Mouse (Mus musculus) erythroblast, embryonic 14.5 days (primary cell): ENCODE data around the gene Cenpp. TPM values are rescaled to one million over a fixed set of nuclear protein-coding genes. Genes with fewer than 3 reads are reported as not detected.

Experiments used
- H3K27me3 ChIP-seq: 2 replicates; pipeline ENCODE4 v1.6.1; 2012; ENCODE audit warnings: inconsistent platforms; ENCODE audit not compliant: control insufficient read depth
- H3K36me3 ChIP-seq: 2 replicates; pipeline ENCODE4 v1.6.1; 2012; ENCODE audit warnings: mild to moderate bottlenecking, inconsistent platforms; ENCODE audit not compliant: control insufficient read depth
- H3K4me1 ChIP-seq: 2 replicates; pipeline ENCODE4 v1.6.1; 2012; ENCODE audit warnings: inconsistent platforms; ENCODE audit not compliant: control insufficient read depth
- H3K4me3 ChIP-seq: replicated peaks from 2 replicates; pipeline ENCODE3; 2012; ENCODE audit warnings: moderate library complexity, mild to moderate bottlenecking, inconsistent platforms
- H3K9me3 ChIP-seq: 2 replicates; pipeline ENCODE4 v1.6.1; 2012; ENCODE audit warnings: low read length, inconsistent platforms, mixed read lengths; ENCODE audit not compliant: control insufficient read depth
- GATA1 ChIP-seq: IDR thresholded peaks from 2 replicates; pipeline ENCODE4 v1.6.1; 2012; ENCODE audit warnings: low read length, inconsistent platforms, mixed read lengths
- TAL1 ChIP-seq: IDR thresholded peaks from 3 replicates; pipeline ENCODE4 v1.6.1; 2012; ENCODE audit warnings: low read length, inconsistent platforms, mixed read lengths
- polyA plus RNA-seq: library from polyadenylated mRNA; stranded (reverse); fragments of >175 nt; gene quantifications from 2 replicates; pipeline ENCODE4 v1.2.3, GENCODE M21; 2012

Cenpp gene
- polyA plus RNA-seq, 1 experiment, result 1.5 TPM

DNA sequence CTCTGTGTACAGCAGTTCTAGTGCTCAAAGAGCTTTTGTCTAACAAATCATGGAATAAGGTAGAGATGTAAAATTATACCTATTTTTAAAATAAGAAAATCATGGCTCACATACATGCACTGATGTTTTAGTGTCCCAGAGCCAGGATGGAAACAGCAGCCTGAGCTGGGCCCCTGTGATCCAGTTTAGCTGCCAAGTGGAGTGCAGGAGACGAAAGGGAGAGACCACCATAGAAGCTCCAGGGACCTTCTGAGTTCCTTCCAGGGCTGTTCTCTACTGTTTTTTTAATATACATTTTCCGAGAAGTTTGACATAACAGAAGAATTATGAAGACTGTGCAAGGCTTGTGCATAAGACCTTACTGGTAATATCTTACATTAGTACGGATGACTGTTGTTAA, 174.7 kb downstream of the Cenpp start:
- Histone ChIP-seq H3K9me3 (no peaks in the 10 kb centered on the region), H3K4me3 (no peak overlapping the region), H3K36me3 (no peaks in the 10 kb centered on the region), H3K27me3 (no peaks in the 10 kb centered on the region), H3K4me1 (no peaks in the 10 kb centered on the region)
- TF ChIP-seq GATA1 (no peak), TAL1 (no peak)

DNA sequence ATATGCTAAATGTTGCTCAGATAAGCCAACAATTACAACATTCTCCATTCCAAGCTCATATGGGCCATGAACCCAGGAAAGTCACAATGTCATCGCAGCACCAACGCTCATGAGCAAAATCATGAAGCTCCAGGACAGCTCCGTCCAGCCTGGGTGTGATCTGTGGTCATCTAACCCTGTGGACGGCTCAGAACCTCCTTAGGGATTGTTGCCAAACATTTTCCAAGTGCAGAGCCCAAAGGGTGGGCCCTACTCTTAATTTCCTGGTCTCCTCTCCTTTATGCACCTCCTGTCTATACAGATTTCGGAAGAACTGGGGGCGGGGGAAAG, 179.9 kb downstream of the Cenpp start:
- Histone ChIP-seq H3K36me3 (peaks cover 13% of the 10 kb centered on the region), H3K9me3 (no peaks in the 10 kb centered on the region), H3K4me3 (no peak overlapping the region), H3K4me1 (no peaks in the 10 kb centered on the region), H3K27me3 (no peaks in the 10 kb centered on the region)
- TF ChIP-seq GATA1 (no peak), TAL1 (no peak)

DNA sequence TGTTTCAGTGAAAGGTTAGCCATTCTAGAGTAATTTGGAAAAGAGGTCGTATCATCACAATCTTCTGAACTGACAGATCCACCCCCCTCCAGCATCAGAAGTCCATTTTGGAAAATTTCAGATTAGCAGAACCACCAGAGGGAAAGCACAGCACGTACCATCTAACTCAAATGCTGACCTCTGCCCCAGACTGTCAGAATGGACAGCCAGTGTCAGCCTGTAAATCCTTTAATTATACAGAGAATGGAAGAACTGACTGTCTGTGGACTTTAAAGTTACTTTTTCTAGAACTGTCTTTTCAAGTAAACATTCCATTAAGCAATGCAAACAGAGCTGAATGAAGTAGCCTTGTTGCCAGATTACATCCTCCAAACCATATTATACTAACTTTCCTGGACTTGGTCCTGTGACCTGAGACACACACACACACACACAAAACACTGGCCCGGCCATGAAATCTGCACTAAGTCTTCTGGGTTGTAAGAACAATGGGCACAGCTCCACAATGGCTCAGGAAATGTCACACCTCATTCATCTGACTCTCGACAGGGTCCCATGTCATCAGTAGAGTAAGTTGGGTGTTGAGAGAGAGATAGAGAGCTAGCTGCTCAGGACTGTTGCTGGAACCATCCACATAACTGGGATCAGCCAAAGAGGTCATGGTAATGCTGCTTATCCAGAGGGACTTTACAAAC, 180.5 kb downstream of the Cenpp start:
- Histone ChIP-seq H3K9me3 (no peaks in the 10 kb centered on the region), H3K36me3 (peaks cover 17% of the 10 kb centered on the region), H3K27me3 (no peaks in the 10 kb centered on the region), H3K4me3 (no peak overlapping the region), H3K4me1 (no peaks in the 10 kb centered on the region)
- TF ChIP-seq TAL1, result no peak

DNA sequence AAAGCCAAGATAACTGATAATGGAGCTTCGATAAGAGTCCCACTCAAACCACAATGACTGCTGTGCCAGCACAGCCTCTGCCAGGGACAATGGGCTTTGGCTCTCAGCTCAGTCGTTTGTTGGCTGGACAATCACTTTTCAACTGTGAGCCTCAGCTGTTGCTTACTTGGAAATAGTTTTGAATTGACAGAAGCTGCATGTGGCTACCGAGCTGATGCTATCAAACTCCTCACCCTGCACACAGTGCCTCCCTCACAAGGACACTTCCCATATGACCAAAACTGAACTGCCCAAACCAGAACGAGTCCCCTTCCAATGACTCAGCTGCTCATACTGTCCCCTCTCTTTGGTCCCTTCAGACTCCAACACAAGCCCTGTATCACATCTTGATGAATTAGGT, 181.8 kb downstream of the Cenpp start:
- H3K36me3 ChIP-seq, result peaks cover 25% of the 10 kb centered on the region
- H3K4me1 ChIP-seq, result peaks cover under 1% of the 10 kb centered on the region; the same call in 1 of the 2 replicates
- H3K4me3 ChIP-seq, result no peak overlapping the region
- no peaks in the 10 kb centered on the region for H3K27me3 ChIP-seq
- no peak for TF ChIP-seq GATA1
- no peak for TF ChIP-seq TAL1
- H3K9me3 ChIP-seq, result no peaks in the 10 kb centered on the region

DNA sequence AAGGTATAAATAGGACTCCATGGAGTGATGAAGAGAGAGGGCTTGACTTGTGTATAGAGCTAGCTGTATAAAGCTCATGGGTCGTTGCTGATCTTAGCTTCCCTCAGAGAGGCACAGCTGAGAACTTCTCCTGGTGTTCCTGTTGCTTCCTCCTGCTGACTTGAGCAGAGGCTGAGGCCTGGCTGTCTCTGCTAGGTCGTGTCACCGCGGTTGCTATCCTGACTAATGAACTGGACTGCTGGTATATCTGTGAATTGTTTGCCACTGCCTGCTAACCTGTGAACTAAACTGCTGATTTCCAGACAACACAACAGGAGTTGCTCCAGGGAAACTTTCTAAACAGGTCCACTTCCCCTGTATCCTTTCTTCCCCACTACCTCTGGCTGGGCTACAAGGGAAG, 182.3 kb downstream of the Cenpp start:
- Histone ChIP-seq H3K4me3 (no peak overlapping the region), H3K9me3 (no peaks in the 10 kb centered on the region), H3K27me3 (no peaks in the 10 kb centered on the region), H3K36me3 (peaks cover 30% of the 10 kb centered on the region), H3K4me1 (peaks cover 2% of the 10 kb centered on the region; the same call in 1 of the 2 replicates)
- TF ChIP-seq TAL1 (no peak), GATA1 (no peak)

DNA sequence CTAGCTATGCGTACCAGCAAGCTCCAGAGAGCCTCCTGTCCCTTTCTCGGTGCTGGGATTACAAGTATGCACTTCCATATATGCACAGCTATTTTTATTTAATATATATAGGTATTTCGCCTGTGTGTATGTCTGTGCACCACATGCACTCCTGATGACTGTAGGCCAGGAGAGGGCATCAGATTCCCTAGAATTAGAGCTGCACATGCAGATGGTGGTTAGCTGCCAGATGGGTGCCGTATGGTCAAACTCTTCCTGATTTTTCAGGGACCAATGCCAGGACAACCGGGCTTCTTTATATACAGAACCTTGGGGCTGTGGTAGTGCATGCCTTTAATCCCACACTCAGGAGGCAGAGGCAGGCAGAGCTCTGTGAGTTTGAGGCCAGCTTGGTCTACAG, 183.6 kb downstream of the Cenpp start:
- no peaks in the 10 kb centered on the region for H3K9me3 ChIP-seq
- H3K4me1 ChIP-seq, result peaks cover 2% of the 10 kb centered on the region; the same call in 1 of the 2 replicates
- no peaks in the 10 kb centered on the region for H3K27me3 ChIP-seq
- H3K4me3 ChIP-seq, result no peak overlapping the region
- TF ChIP-seq GATA1 (no peak), TAL1 (no peak)
- H3K36me3 ChIP-seq, result peaks cover 43% of the 10 kb centered on the region

DNA sequence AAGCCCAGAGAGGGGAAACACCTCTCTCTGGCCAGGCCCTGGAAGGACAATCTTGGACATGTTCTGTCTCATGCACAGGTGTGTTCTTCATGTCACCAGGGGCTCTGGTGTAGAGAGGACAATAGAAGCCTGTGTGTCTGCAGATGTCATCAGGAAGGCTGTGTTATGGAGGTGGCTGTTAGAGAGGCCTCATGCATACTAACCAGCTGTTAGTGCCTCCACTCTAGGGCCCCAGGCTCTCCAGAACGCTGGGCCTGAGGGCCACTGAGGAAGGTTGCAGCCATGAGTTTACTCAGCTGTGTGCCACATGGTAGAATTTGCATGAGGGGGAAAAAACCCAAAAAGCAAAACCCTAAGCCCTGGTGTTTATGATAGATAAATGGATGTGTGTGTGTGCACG, 185.0 kb downstream of the Cenpp start:
- no peaks in the 10 kb centered on the region for H3K9me3 ChIP-seq
- no peak for TF ChIP-seq TAL1
- no peak overlapping the region for H3K4me3 ChIP-seq
- peaks cover 2% of the 10 kb centered on the region; the same call in 1 of the 2 replicates for H3K4me1 ChIP-seq
- peaks cover 56% of the 10 kb centered on the region for H3K36me3 ChIP-seq
- H3K27me3 ChIP-seq, result no peaks in the 10 kb centered on the region

DNA sequence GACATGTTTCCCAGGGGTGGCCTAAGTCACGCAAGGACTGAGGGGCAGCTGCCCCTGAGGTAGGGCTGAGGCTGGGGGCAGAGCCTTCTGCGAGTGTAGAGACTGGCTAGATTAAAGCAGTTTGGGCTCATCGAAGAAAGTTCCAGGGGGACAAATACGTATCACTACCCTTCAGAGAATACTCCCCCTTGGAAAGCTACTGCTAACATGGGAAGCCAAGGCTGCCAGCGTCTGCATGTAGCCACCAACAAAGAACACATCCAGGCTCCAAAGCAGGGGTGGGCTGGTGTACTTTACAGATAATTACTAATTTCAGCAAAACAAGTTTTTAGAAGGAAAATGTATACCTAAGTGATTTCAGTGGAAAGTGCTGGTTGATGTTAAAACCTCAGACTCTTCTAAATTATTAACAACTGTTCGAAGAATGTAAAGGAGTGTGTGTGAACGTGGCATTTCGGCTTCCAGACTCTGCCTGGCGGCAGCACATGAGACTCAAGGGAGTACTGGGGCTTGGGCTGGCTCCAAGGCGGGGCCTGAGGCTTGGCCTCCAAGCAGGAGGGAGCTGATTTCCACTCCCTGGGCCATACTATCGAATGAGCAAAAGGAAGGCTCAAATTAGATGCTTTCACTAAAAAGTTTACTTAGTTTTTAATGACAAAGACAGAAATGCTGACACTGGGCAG, 186.1 kb downstream of the Cenpp start:
- H3K27me3 ChIP-seq, result no peaks in the 10 kb centered on the region
- TF ChIP-seq GATA1, result no peak
- TF ChIP-seq TAL1, result no peak
- H3K9me3 ChIP-seq, result no peaks in the 10 kb centered on the region
- H3K4me3 ChIP-seq, result no peak overlapping the region
- peaks cover 2% of the 10 kb centered on the region; the same call in 1 of the 2 replicates for H3K4me1 ChIP-seq
- peaks cover 66% of the 10 kb centered on the region for H3K36me3 ChIP-seq

DNA sequence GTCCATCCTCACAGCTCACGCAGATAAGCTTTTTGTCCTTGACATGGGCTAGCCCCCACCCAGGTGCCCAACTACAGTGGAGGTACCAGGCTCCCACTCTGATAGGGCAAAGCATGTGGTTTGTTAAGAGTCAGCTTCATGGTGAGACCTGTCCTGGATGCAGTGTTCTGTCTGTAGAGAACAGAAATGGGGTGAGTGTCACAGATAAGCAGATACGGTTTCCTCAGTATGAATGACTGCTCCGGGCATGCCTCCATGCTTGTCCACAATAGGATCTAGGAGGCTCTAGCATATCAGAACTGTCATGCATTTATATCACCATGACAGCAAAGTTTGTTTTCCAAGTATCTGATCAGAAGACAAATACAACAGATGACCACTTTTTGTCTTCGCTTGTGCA, 186.7 kb downstream of the Cenpp start:
- peaks cover 69% of the 10 kb centered on the region for H3K36me3 ChIP-seq
- H3K27me3 ChIP-seq, result no peaks in the 10 kb centered on the region
- no peaks in the 10 kb centered on the region for H3K9me3 ChIP-seq
- TF ChIP-seq GATA1, result no peak
- TF ChIP-seq TAL1, result no peak
- H3K4me1 ChIP-seq, result peaks cover 2% of the 10 kb centered on the region; the same call in 1 of the 2 replicates
- no peak overlapping the region for H3K4me3 ChIP-seq
